Mouse (Mus musculus) hindbrain, postnatal 0 days (tissue): ENCODE data around the gene Pnkd. TPM values are rescaled to one million over a fixed set of nuclear protein-coding genes. Genes with fewer than 3 reads are reported as not detected.

Experiments used
- ATAC-seq: fragments of 200-750 bp; cut with Nextera tagmentation; 2 replicates; pipeline ENCODE4 v1.8.0; 2017; ENCODE audit warnings: mild to moderate bottlenecking, moderate TSS enrichment, moderate library complexity
- DNase-seq: peaks from one replicate; pipeline ENCODE4 v3.0.0-alpha.2; 2015; ENCODE audit warnings: low spot score
- H3K27ac ChIP-seq: fragments of 300-500 bp; sonication (generic); 2 replicates; pipeline ENCODE4 v1.5.1; 2014; ENCODE audit warnings: mild to moderate bottlenecking
- H3K27me3 ChIP-seq: fragments of 300-500 bp; sonication (generic); 2 replicates; pipeline ENCODE4 v1.6.1; 2014; ENCODE audit warnings: low read length, mixed read lengths; ENCODE audit not compliant: insufficient read depth
- H3K36me3 ChIP-seq: fragments of 300-500 bp; sonication (generic); 2 replicates; pipeline ENCODE4 v1.6.1; 2014; ENCODE audit warnings: low read length, mixed read lengths; ENCODE audit not compliant: insufficient read depth
- H3K4me1 ChIP-seq: fragments of 300-500 bp; sonication (generic); 2 replicates; pipeline ENCODE4 v1.6.1; 2014; ENCODE audit warnings: antibody characterized with exemption, low read length, mixed read lengths; ENCODE audit not compliant: insufficient read depth
- H3K4me2 ChIP-seq: fragments of 300-500 bp; sonication (generic); 2 replicates; pipeline ENCODE4 v1.6.1; 2014; ENCODE audit warnings: low read depth, mild to moderate bottlenecking, low read length, moderate library complexity, mixed read lengths
- H3K4me3 ChIP-seq: fragments of 300-500 bp; sonication (generic); 2 replicates; pipeline ENCODE4 v1.5.1; 2014; ENCODE audit warnings: low read length
- H3K9ac ChIP-seq: fragments of 300-500 bp; sonication (generic); replicated peaks from 2 replicates; pipeline ENCODE4 v1.6.1; 2014; ENCODE audit warnings: mild to moderate bottlenecking, low read length, moderate library complexity, mixed read lengths
- H3K9me3 ChIP-seq: fragments of 300-500 bp; sonication (generic); 2 replicates; pipeline ENCODE4 v1.6.1; 2016; ENCODE audit warnings: low read length, mixed read lengths
- CTCF ChIP-seq: IDR thresholded peaks from 2 replicates; pipeline ENCODE4 v1.5.1; 2016; ENCODE audit warnings: antibody characterized with exemption, control low read depth, low read depth
- WGBS: fragments of 180-500 bp; shearing (Covaris S2); extraction: QIAGEN DNeasy Blood & Tissue Kit; methylation state at CpG from one replicate; pipeline ENCODE4 v1.1.7; 2014; 5-methylcytosine and 5-hydroxymethylcytosine counted together
- polyA plus RNA-seq: library from polyadenylated mRNA; unstranded; fragments of >200 nt; fragmentation: Nextera tagmentation; extraction: Ambion mirVana; gene quantifications from 2 replicates; pipeline ENCODE4 v1.2.1, GENCODE M21; 2015
- total RNA-seq: library from RNA; depleted of rRNA; stranded (reverse); fragments of >200 nt; gene quantifications from 2 replicates; pipeline ENCODE4 v1.2.3, GENCODE M21; 2014

Gene Pnkd
- total and polyA plus RNA-seq, 2 experiments from 2014 or later: 102 to 143 TPM

DNA sequence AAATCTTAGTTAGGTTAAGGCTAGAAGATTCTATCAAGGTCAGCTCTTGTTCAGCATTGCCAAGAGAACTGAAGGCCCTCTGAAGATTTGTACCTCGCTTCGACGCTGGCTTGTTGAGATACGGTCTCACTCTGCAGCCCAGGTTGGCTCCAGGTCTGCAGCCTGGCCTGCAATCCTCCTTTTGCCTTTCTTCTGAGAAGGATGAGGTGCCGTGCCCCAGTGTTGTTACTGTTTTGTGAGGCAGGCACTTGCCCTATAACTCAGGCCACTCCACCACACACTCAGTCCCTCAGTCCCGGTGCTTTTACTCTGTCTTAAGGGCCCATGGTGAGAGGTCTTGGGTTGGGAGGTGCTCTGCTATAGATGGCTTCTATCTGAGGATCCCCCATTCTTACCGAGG lies 17.5 kb downstream of the Pnkd start:
- 92% methylated on average over 7 of the region's 7 CpGs for WGBS
- ATAC-seq (no peak), DNase-seq (no peak)
- no peak for TF ChIP-seq CTCF
- Histone ChIP-seq H3K9me3 (no peaks in the 10 kb centered on the region), H3K27ac (no peak overlapping the region), H3K4me3 (no peak overlapping the region), H3K27me3 (no peaks in the 10 kb centered on the region), H3K4me1 (peaks cover 9% of the 10 kb centered on the region; the same call in 1 of the 2 replicates), H3K36me3 (no peaks in the 10 kb centered on the region), H3K4me2 (no peak overlapping the region), H3K9ac (no peak overlapping the region)

- TF ChIP-seq CTCF: no peak
- H3K9me3 ChIP-seq: no peaks in the 10 kb centered on the region
- H3K4me3 ChIP-seq: no peak overlapping the region
- ATAC-seq (no peak), DNase-seq (no peak)
- no peaks in the 10 kb centered on the region for H3K27me3 ChIP-seq
- no peak overlapping the region for H3K9ac ChIP-seq
- peaks cover 8% of the 10 kb centered on the region; the same call in 1 of the 2 replicates for H3K4me1 ChIP-seq
- no peaks in the 10 kb centered on the region for H3K36me3 ChIP-seq
- peak overlapping the region; percentile 64; the same call in 1 of the 2 replicates for H3K4me2 ChIP-seq
- no peak overlapping the region for H3K27ac ChIP-seq
- whole genome bisulfite sequencing: 76% methylated on average over 2 of the region's 2 CpGs
Measured at GRCm38 (mm10) chr1:74302835-74303234, 18.1 kb downstream of the Pnkd start.

DNA sequence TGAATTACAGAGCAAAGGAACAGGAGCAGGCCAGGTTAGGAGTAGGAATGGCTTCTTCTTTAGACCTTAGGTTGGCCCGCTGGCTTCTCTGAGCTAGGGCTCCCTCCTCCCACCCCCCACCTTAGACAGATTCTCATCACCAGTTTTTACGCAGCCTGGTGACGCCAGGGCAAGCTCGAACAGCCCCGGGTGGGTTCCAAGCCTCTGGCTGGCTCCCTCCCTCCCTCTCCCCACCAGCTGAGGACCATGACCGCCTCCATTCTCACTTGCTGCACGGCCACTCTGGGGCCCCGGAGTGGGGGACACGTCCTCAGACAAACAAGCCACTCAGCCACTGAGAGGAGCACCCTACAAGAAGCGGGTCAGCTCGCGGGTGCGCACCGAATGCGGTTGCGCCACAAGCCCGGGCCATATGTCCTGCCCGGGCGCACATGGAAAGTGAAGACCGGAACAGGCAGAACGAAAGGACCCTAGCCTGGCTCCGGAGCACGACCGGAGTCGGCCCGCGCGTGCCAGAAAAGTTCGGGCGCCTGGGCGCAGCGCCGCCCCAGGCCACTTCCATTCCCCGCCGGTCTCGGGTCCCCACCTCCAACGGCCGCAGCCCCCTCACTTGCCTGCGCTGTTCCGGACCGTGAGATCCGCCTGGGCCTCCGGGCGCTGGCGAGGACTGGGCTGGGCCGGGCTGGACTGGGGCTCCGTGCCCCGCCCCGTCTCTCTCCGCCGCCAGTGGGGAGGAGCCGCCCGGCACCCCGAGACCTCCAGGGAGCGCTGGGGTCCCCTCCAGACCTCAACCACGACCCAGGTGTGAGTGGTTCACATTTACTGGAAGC lies 19.0 kb downstream of the Pnkd start:
- DNase-seq (peak; percentile 49), ATAC-seq (peak; percentile 85)
- WGBS: 4% methylated on average over 55 of the region's 56 CpGs
- H3K4me3 ChIP-seq: peak overlapping the region; percentile 50
- peak overlapping the region; percentile 75 for H3K27ac ChIP-seq
- H3K4me2 ChIP-seq: peak overlapping the region; percentile 64
- peak overlapping the region; percentile 52 for H3K9ac ChIP-seq
- no peaks in the 10 kb centered on the region for H3K27me3 ChIP-seq
- H3K36me3 ChIP-seq: no peaks in the 10 kb centered on the region
- no peaks in the 10 kb centered on the region for H3K9me3 ChIP-seq
- no peak for TF ChIP-seq CTCF
- peaks cover 7% of the 10 kb centered on the region; the same call in 1 of the 2 replicates for H3K4me1 ChIP-seq

GRCm38 (mm10) chr1:74304339-74304790 lies 19.6 kb downstream of the Pnkd start:
- Histone ChIP-seq H3K4me3 (peak overlapping the region; percentile 50), H3K27me3 (no peaks in the 10 kb centered on the region), H3K9ac (peak overlapping the region; percentile 52), H3K9me3 (no peaks in the 10 kb centered on the region), H3K4me1 (0 out of 2 replicates have a peak, but pooled peaks cover 3% of the 10 kb centered on the region), H3K4me2 (peak overlapping the region; percentile 64), H3K27ac (peak overlapping the region; percentile 75), H3K36me3 (no peaks in the 10 kb centered on the region)
- no peak for TF ChIP-seq CTCF
- no peak for DNase-seq
- WGBS: 23% methylated on average over 12 of the region's 12 CpGs
- ATAC-seq: no peak

DNA sequence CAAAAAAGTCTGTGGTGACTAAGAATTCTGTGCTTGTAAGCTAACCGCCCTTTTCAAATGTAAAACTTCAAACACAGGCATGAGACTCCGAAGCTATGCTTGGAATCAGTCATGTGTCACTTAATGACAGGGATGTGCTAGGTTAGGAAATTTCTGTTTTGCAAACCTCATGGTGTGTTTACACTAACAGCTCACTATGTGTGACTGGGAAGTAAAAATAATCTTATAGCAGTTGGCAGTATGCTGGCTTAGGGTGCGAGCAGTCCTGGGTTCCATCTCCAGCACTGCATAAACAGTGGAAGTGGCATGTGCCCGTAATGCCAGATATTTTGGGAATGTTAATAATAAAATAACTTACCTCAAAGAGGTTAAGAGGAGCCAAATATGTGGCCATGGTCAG lies 20.2 kb downstream of the Pnkd start:
- DNase-seq: no peak
- no peak for ATAC-seq
- Histone ChIP-seq H3K9me3 (no peaks in the 10 kb centered on the region), H3K27ac (no peak overlapping the region), H3K27me3 (no peaks in the 10 kb centered on the region), H3K9ac (no peak overlapping the region), H3K4me2 (no peak overlapping the region), H3K4me3 (no peak overlapping the region), H3K4me1 (0 out of 2 replicates have a peak, but pooled peaks cover 3% of the 10 kb centered on the region), H3K36me3 (no peaks in the 10 kb centered on the region)
- no peak for TF ChIP-seq CTCF
- 80% methylated on average over 4 of the region's 4 CpGs for WGBS

DNA sequence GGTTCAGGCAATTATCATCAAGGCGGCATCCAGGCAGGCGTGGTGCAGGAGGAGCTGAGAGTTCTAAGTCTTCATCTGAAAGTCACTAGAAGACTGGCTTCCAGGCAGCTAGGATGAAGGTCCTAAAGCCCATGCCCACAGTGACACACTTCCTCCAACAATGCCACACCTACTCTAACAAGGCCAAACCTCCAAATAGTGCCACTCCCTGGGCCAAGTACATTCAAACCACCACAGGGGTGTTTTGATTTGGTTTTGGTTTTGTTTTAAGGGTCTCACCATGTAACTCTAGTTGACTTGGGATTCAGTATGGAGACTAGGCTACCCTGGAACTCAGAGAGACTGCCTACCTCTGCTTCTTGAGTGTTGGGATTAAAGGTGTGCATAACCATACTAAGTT lies 20.8 kb downstream of the Pnkd start, which contains the start of gene Tmbim1:
Tmbim1 (minus strand) TSS at position 101 of the 400 bp plus-strand sequence.
- H3K27me3 ChIP-seq: no peaks in the 10 kb centered on the region
- 0 out of 2 replicates have a peak within 1 kb of the TSS, but pooled peaks have one; percentile 75 for H3K27ac ChIP-seq
- no peak for TF ChIP-seq CTCF
- no peaks in the 10 kb centered on the region for H3K36me3 ChIP-seq
- no peaks in the 10 kb centered on the region for H3K9me3 ChIP-seq
- no peak within 1 kb of the TSS for H3K9ac ChIP-seq
- H3K4me2 ChIP-seq: peak within 1 kb of the TSS; percentile 64
- 0 out of 2 replicates have a peak, but pooled peaks cover 3% of the 10 kb centered on the region for H3K4me1 ChIP-seq
- no peak for ATAC-seq
- DNase-seq: no peak
- 98% methylated on average over 2 of the region's 2 CpGs for WGBS
- peak within 1 kb of the TSS; percentile 50 for H3K4me3 ChIP-seq
